Mouse (Mus musculus) embryonic fibroblast, embryonic 13.5 days (primary cell): ENCODE measurements around the gene Ttc41. TPM values are rescaled to one million over a fixed set of nuclear protein-coding genes. Genes with fewer than 3 reads are reported as not detected.
A peak's percentile ranks its signal among the peaks of the same experiment; 100 is the strongest.

Source experiments
- H3K27ac ChIP-seq: 2 replicates; pipeline ENCODE4 v1.5.1; 2012; ENCODE audit warnings: low read length, control low read depth, inconsistent platforms; ENCODE audit not compliant: insufficient read depth
- H3K4me1 ChIP-seq: 2 replicates; pipeline ENCODE4 v1.6.1; 2011; ENCODE audit warnings: low read length; ENCODE audit not compliant: control insufficient read depth, insufficient read depth
- H3K4me3 ChIP-seq: 2 replicates; pipeline ENCODE4 v1.5.1; 2011; ENCODE audit warnings: mild to moderate bottlenecking, control low read depth, low read length; ENCODE audit not compliant: insufficient read depth
- CTCF ChIP-seq: IDR thresholded peaks from 2 replicates; pipeline ENCODE4 v1.5.1; 2011; ENCODE audit warnings: mild to moderate bottlenecking, control low read depth, low read length, moderate library complexity, borderline replicate concordance; ENCODE audit not compliant: insufficient read depth
- POLR2A ChIP-seq: IDR thresholded peaks from 2 replicates; pipeline ENCODE4 v1.6.1; 2011; ENCODE audit warnings: low read depth, mild to moderate bottlenecking, control low read depth, low read length, moderate library complexity
- polyA plus RNA-seq: library from polyadenylated mRNA; stranded (reverse); fragments of >200 nt; gene quantifications from 2 replicates; pipeline ENCODE4 v1.2.4, GENCODE M21; 2011; ENCODE audit warnings: low read depth; ENCODE audit not compliant: missing spikeins, insufficient read length

The Ttc41 gene
- polyA plus RNA-seq, 1 experiment = 1.9 TPM

DNA sequence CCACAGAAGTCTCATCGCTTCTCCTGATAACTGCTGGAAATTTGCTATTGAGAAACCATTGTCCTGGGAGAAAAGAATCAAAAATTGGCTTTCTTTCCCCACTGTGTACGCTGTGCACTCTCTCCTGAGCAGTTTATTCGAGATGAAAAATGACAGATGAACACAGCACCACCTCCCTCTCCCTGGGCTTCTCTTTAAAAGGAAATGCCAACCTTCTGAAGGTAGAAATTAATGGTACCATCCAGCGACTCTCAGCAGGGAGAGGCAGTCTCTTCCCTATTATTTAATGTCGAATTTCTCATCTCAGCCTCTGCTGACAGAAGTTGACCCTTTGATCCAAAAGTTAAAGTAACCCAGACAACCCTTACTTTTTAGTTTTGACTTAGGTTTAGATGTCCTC, 63.6 kb downstream of the Ttc41 start:
- Histone ChIP-seq H3K4me3 (no peak overlapping the region), H3K27ac (no peak overlapping the region), H3K4me1 (peaks cover 11% of the 10 kb centered on the region)
- TF ChIP-seq CTCF (no peak), POLR2A (no peak)

GRCm38 (mm10) chr10:86769797-86770196, 64.2 kb downstream of the Ttc41 start:
- Histone ChIP-seq H3K4me1 (peaks cover 11% of the 10 kb centered on the region), H3K4me3 (no peak overlapping the region), H3K27ac (no peak overlapping the region)
- TF ChIP-seq POLR2A (no peak), CTCF (no peak)

DNA sequence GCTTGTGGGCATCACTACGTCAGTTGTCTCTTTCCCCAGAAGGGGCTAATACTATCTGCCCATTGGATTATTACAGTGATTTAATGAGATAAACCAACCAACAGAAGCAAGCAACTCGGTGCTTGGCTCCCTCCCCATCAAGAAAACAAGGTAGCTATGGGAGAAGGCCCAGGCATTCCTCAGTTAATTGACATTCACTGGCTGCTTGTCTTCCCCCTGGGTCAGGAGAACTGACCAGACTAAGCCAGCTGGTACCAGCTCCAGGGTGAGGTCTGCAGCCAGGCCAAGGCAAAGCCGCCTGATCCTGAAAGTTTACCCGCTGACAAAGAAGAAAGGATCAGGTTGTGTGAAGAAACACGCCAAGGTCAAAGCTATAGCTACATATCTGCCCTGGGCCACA, 66.1 kb downstream of the Ttc41 start:
- Histone ChIP-seq H3K4me3 (no peak overlapping the region), H3K4me1 (peaks cover 11% of the 10 kb centered on the region), H3K27ac (no peak overlapping the region)
- no peak for TF ChIP-seq POLR2A
- no peak for TF ChIP-seq CTCF

- H3K27ac ChIP-seq = no peak overlapping the region
- H3K4me3 ChIP-seq = no peak overlapping the region
- H3K4me1 ChIP-seq = peaks cover 11% of the 10 kb centered on the region
- TF ChIP-seq POLR2A (no peak), CTCF (no peak)
Measured at GRCm38 (mm10) chr10:86772231-86772631, 66.6 kb downstream of the Ttc41 start.

DNA sequence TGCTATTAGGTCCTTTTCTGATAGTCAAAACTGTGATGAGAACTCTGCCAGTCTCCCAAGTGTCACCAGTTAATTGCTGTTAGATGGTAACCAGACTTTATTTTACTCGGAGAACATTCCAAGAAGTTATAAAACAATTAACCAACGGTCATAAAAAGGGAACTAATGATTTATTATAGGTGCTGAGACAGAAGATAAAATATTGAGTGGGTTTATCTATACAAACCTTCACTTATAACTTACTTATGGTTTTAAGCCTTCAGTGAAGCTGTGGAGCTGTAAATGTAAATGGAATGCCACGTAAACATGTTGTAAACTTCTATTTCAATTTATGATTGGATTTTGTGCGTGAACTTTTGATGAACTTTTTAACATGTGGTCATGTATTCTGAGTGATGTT, 67.7 kb downstream of the Ttc41 start:
- Histone ChIP-seq H3K4me3 (no peak overlapping the region), H3K27ac (no peak overlapping the region), H3K4me1 (peaks cover 11% of the 10 kb centered on the region)
- TF ChIP-seq CTCF (no peak), POLR2A (no peak)

DNA sequence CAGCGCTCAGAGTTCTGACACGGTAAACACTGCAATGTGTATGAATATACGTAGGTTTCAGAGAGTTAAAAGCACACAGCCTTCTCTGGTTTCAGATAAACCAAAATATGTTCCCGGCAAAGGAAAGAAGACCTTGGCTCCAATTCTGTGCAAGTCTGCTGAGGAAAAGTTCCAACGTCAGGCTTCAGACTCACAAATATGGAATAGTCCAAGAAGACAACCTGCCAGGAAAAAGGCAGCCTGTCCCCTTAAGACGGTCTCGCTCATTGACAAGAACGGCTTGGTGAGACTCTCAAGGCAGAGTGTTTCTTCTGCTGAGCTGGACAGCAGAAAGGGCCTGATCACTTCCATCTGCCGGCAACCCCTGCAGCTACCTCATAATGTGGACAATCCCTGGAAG, 70.7 kb downstream of the Ttc41 start:
- TF ChIP-seq CTCF (no peak), POLR2A (no peak)
- H3K27ac ChIP-seq = no peak overlapping the region
- H3K4me1 ChIP-seq = peaks cover 11% of the 10 kb centered on the region
- H3K4me3 ChIP-seq = no peak overlapping the region

DNA sequence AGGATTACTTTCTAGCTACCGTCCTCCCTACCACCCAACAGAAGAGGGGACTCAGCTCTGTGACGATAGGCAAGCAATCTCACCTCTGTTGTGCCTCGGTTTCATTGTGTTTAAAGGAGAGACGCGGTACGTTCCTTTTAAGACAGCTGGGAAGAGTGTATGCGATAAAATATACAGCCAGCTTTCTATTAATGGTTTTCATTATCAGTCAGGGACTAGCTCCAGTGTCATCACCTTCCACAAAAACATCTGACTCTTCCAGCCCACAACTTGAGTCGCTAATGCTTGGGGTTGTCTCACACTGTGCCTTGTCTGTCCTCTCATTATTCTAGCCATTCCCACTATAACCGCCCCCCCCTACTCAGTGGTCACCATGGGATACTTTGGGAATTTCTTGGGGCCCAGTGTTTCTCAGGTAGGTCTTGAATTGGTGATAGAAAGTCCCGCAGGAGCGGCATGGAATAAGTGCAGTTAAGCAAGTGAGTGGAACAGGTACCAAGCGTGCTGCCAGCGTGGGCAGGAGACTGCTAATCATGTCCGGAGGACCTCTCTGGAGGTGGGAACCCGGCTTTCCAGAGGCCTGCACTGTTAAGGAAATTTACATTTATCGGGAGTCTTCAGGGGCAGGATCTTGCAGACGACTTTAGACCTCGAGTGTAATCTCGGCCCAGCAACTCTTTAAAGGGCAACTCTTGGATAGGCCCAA, 72.2 kb downstream of the Ttc41 start:
- TF ChIP-seq POLR2A (no peak), CTCF (no peak)
- H3K4me3 ChIP-seq = 0 out of 2 replicates have a peak overlapping the region, but pooled peaks have one; percentile 0
- peak overlapping the region; percentile 15; the same call in 1 of the 2 replicates for H3K27ac ChIP-seq
- peaks cover 4% of the 10 kb centered on the region for H3K4me1 ChIP-seq

DNA sequence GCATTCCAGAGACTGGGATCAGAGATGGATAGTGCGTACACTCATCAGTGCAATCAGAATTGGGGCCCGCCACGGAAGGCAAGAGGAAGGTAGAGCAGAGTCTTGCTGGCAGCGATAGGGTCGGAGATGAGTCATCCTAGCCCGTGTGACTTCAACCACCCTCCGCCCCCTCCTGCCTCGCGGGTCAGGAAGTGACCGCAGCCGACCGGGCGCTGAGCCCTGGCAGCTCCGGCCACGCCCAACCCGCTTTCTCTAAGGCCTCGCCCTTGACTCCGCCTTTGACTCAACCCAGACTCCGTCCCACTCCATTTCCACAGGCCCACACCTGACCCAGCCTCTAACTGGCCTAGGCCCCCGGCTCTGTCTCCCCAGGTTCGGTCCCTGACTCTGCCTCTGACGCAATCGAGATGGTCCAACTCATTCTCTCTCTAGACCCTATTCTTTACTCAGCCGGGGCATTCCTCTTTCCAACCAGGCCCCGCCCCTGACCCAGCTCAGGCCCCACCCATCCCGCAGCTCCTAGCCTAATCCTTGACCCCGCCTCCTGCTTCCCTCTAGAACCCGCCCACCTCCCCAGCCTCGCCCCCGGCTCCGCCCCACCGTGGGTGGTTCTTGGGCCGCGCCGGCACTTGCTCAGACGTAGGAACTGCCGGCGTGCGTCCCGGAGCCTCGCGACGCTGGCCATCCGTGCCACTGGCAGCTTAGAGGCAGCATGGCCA, 72.9 kb downstream of the Ttc41 start, which contains the start of gene Nt5dc3:
Gene Nt5dc3, plus strand, starts transcription at position 608 of the 719 bp plus-strand sequence.
- H3K4me1 ChIP-seq = peaks cover 9% of the 10 kb centered on the region; the same call in 1 of the 2 replicates
- peak within 1 kb of the TSS; percentile 57 for H3K27ac ChIP-seq
- H3K4me3 ChIP-seq = peak within 1 kb of the TSS; percentile 97
- TF ChIP-seq POLR2A (peak; percentile 98), CTCF (no peak)

GRCm38 (mm10) chr10:86779117-86779755, 73.6 kb downstream of the Ttc41 start:
- peak overlapping the region; percentile 97 for H3K4me3 ChIP-seq
- no peak overlapping the region for H3K27ac ChIP-seq
- H3K4me1 ChIP-seq = peaks cover 13% of the 10 kb centered on the region; the same call in 1 of the 2 replicates
- no peak for TF ChIP-seq CTCF
- TF ChIP-seq POLR2A = no peak
